Mouse (Mus musculus): ENCODE results near the gene Cyp4f18. TPM values are rescaled to one million over a fixed set of nuclear protein-coding genes. Genes with fewer than 3 reads are reported as not detected.
A peak's percentile ranks its signal among the peaks of the same experiment; 100 is the strongest.
"Not testable (repeated sequence)": the region's sequence is repeated elsewhere in the genome, so short reads cannot be mapped to it uniquely, and the experiment has no call there.

Cyp4f18 gene
- polyA plus RNA-seq, 1 experiment from 2014 or later, result 5.8 TPM

DNA sequence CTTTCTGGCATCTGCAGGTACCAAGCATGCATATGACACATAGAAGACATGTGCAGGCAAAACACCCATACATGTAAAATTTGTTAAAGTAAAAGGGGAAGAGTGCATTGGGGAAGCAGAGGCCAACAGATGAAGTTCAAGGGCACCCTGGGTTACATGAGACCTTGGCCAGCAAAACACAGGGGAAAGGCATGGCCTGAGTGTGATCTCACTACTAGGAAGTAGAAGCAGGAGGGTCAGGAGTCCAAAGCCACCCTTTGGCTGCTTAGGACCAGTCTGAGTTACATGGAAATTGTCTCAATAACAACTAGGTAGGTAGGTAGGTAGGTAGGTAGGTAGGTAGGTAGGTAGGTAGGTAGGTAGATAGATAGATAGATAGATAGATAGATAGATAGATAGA is 48.9 kb downstream of the Cyp4f18 start:
- ATAC-seq, result peak; percentile 56; the same call in 1 of the 2 replicates
- Histone ChIP-seq H3K27ac (ENCODE audit: low read depth) (no peak overlapping the region), H3K4me2 (ENCODE audit: low read depth, low read length) (no peak overlapping the region), H3K9me3 (ENCODE audit: low read length) (0 out of 2 replicates have a peak, but pooled peaks cover under 1% of the 10 kb centered on the region), H3K9ac (replicated peaks) (no peak overlapping the region), H3K4me1 (ENCODE audit: insufficient read depth) (no peaks in the 10 kb centered on the region), H3K36me3 (replicated peaks; ENCODE audit: insufficient read depth, low read length) (no peaks in the 10 kb centered on the region), H3K4me3 (ENCODE audit: low read depth, low read length) (no peak overlapping the region), H3K27me3 (ENCODE audit: insufficient read depth, low read length) (no peaks in the 10 kb centered on the region)
- TF ChIP-seq EP300 (IDR thresholded peaks at IDR 0.05; ENCODE audit: low read depth) (no peak), CTCF (IDR thresholded peaks at IDR 0.05; ENCODE audit: low read depth) (no peak)
- DNase-seq, result no peak

DNA sequence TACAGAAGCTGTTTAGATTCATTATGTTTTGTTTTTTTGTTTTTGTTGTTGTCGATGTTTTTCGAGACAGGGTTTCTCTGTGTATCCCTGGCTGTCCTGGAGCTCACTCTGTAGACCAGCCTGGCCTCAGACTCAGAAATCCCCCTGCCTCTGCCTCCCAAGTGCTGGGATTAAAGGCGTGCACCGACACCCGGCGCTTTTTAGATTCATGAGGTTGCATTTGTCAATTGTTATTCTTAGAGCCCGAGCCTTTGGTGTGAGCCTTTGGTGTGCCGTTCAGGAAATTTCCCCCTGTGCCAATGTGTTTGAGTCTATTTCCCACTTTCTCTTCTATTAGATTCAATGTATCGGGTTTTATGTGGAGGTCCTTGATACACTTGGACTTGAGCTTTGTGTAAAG is 54.8 kb downstream of the Cyp4f18 start:
- DNase-seq (no peak), ATAC-seq (no peak)
- H3K4me3 ChIP-seq (ENCODE audit: low read depth, low read length), result no peak overlapping the region
- H3K9ac ChIP-seq (replicated peaks), result no peak overlapping the region
- peaks cover 20% of the 10 kb centered on the region for H3K4me1 ChIP-seq (ENCODE audit: insufficient read depth)
- H3K27ac ChIP-seq (ENCODE audit: low read depth), result no peak overlapping the region
- H3K36me3 ChIP-seq (replicated peaks; ENCODE audit: insufficient read depth, low read length), result 0 out of 2 replicates have a peak, but pooled peaks cover 2% of the 10 kb centered on the region
- H3K4me2 ChIP-seq (ENCODE audit: low read depth, low read length), result no peak overlapping the region
- H3K27me3 ChIP-seq (ENCODE audit: insufficient read depth, low read length), result no peaks in the 10 kb centered on the region
- TF ChIP-seq CTCF (IDR thresholded peaks at IDR 0.05; ENCODE audit: low read depth), result no peak
- no peak for TF ChIP-seq EP300 (IDR thresholded peaks at IDR 0.05; ENCODE audit: low read depth)
- no peaks in the 10 kb centered on the region; the same call in 1 of the 2 replicates for H3K9me3 ChIP-seq (ENCODE audit: low read length)
- 91% methylated on average over 9 of the region's 9 CpGs for WGBS (ENCODE audit: insufficient replicate concordance)

DNA sequence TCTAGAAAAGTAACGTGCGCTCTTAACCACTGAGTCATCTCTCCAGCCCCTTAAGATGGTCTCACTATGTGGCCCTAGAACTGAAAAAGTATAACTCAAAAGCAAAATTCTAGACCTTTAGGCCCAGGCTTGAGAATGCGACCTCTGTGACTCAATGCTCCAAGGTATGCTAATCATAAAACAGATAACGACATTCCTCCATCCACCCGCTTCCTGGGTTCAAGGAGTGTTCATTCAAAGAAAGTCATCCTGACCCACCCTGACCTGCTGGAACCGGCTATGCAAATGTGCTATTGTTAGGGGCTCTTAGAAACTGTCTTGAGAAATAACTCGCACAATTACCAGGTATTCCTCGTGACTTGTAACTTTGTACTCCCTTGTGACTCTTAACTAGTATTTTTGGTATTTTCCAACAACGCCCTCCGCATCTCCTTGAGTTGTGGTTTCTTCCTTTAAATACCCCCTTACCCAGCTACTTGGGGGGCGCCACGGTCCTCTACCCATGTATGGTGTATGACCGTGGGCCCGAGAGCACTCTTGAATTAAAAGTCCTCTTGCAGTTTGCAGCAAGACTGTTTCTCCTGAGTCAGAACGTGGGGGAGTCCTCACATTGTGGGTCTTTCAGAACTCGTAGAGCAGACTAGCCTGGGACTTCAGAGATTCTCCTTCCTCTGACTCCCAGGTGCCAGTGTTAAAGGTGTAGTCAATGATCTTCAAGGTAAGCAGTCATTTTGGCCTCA is 56.3 kb downstream of the Cyp4f18 start:
- not testable (repeated sequence) for H3K9ac ChIP-seq (replicated peaks); H3K9me3 ChIP-seq (ENCODE audit: low read length); H3K4me2 ChIP-seq (ENCODE audit: low read depth, low read length); H3K27me3 ChIP-seq (ENCODE audit: insufficient read depth, low read length); H3K4me3 ChIP-seq (ENCODE audit: low read depth, low read length); H3K27ac ChIP-seq (ENCODE audit: low read depth); ATAC-seq; H3K36me3 ChIP-seq (replicated peaks; ENCODE audit: insufficient read depth, low read length); DNase-seq
- 91% methylated on average over 16 of the region's 16 CpGs for WGBS (ENCODE audit: insufficient replicate concordance)
- H3K4me1 ChIP-seq (ENCODE audit: insufficient read depth), result peaks cover 21% of the 10 kb centered on the region

DNA sequence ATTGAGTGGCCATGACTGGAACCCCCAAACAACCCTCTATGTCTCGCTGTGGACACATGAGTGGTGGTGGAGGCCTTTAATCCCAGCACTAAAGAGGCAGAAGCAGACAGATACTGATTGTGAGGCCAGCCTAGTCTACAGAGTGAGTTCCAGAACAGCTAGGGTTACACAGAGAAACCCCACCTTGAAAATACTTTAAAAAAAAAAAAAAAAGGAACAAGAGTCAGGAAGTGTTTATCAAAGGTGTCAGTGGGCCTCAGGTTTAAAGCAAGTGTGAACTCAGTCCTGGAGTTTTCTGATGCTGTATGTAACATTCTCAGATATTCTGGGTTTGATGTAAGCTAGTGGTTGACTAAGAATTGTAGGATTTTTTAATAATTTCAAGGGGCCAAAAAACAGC is 56.9 kb downstream of the Cyp4f18 start:
- Histone ChIP-seq H3K4me3 (ENCODE audit: low read depth, low read length) (no peak overlapping the region), H3K4me2 (ENCODE audit: low read depth, low read length) (no peak overlapping the region), H3K27me3 (ENCODE audit: insufficient read depth, low read length) (no peaks in the 10 kb centered on the region), H3K36me3 (replicated peaks; ENCODE audit: insufficient read depth, low read length) (0 out of 2 replicates have a peak, but pooled peaks cover 2% of the 10 kb centered on the region), H3K9me3 (ENCODE audit: low read length) (no peaks in the 10 kb centered on the region; the same call in 1 of the 2 replicates), H3K9ac (replicated peaks) (no peak overlapping the region), H3K27ac (ENCODE audit: low read depth) (0 out of 2 replicates have a peak overlapping the region, but pooled peaks have one; percentile 12), H3K4me1 (ENCODE audit: insufficient read depth) (peaks cover 21% of the 10 kb centered on the region)
- TF ChIP-seq EP300 (IDR thresholded peaks at IDR 0.05; ENCODE audit: low read depth), result no peak
- no peak for TF ChIP-seq CTCF (IDR thresholded peaks at IDR 0.05; ENCODE audit: low read depth)
- ATAC-seq (no peak), DNase-seq (no peak)
- 81% methylated on average over 1 of the region's 1 CpGs for WGBS (ENCODE audit: insufficient replicate concordance)

DNA sequence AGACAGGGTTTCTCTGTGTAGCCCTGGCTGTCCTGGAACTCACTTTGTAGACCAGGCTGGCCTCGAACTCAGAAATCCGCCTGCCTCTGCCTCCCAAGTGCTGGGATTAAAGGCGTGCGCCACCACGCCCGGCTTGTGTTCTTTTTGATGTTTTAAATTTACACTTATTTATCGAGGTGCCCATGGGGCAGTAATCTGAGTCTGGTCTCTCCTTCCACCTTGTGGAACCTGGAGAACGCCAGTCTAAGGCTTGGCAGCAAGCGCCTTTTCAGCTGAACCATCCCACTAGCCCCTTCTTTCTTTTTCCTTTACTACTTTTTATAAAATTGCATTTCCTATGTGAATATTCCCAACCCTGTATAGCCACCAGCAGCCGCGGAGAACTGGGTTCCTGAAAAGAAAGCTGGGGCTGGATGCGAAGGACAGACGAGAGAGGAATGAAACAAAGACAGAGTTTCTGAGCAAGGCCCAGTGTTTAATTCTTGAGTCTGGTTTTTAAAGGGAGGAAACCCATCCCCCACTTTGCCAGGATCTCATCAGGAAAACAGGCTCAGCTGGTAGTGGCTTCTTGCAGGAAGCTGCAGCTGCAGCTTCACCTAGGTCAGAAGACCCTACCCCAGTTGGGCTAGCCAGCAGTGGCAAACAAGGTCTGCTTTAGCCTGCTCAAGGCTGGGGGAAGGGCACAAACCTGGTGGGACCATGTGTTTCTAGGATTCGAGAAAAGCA is 57.8 kb downstream of the Cyp4f18 start:
- peak overlapping the region; percentile 96 for H3K4me3 ChIP-seq (ENCODE audit: low read depth, low read length)
- H3K4me2 ChIP-seq (ENCODE audit: low read depth, low read length), result peak overlapping the region; percentile 84
- no peaks in the 10 kb centered on the region; the same call in 1 of the 2 replicates for H3K9me3 ChIP-seq (ENCODE audit: low read length)
- peaks cover 21% of the 10 kb centered on the region for H3K4me1 ChIP-seq (ENCODE audit: insufficient read depth)
- no peaks in the 10 kb centered on the region for H3K27me3 ChIP-seq (ENCODE audit: insufficient read depth, low read length)
- 25% methylated on average over 14 of the region's 14 CpGs for WGBS (ENCODE audit: insufficient replicate concordance)
- 0 out of 2 replicates have a peak, but pooled peaks cover 2% of the 10 kb centered on the region for H3K36me3 ChIP-seq (replicated peaks; ENCODE audit: insufficient read depth, low read length)
- TF ChIP-seq EP300 (IDR thresholded peaks at IDR 0.05; ENCODE audit: low read depth), result no peak
- no peak for TF ChIP-seq CTCF (IDR thresholded peaks at IDR 0.05; ENCODE audit: low read depth)
- H3K27ac ChIP-seq (ENCODE audit: low read depth), result peak overlapping the region; percentile 87
- ATAC-seq (no peak), DNase-seq (no peak)
- H3K9ac ChIP-seq (replicated peaks), result peak overlapping the region; percentile 91

DNA sequence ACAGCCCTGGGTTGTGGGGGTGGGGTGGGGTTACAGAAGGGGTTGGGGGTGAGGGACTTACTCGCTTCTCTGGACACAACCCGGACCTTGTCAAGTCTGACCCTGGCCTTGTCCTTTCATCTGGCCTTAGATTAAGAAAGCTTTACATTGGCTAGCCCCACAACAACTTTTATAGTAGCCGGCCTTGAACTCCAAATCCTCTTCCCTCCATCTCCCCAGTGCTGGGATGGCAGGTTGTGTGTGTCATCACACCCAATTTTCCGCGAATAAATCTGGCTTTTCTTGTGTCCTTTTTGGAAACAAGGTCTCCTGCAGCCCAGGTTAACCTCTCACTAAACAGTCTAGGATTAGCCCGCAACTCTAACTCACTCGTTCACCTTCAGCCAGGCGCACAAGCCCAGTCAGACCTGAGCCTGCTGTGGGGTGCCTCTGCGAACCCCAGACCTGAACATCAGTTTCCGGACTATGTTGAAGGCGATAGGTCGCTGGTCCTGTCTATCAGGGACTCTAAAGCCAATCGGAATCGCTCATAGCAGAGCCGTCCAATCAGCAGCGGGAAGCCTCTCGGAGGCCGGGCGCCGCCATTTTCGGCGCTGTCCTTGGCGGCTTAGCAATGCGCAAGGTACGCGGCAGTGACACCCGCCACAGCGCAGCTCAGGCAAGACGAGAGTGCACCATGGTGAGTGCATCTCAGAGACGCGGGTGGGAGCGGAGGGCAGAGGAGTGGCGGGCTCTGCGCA is 58.8 kb downstream of the Cyp4f18 start, which contains the start of gene Zfp961:
Gene Zfp961 (plus strand): TSS at position 557 of the 740 bp plus-strand sequence.
- no peak for TF ChIP-seq CTCF (IDR thresholded peaks at IDR 0.05; ENCODE audit: low read depth)
- no peak for TF ChIP-seq EP300 (IDR thresholded peaks at IDR 0.05; ENCODE audit: low read depth)
- peak within 1 kb of the TSS; percentile 87 for H3K27ac ChIP-seq (ENCODE audit: low read depth)
- H3K4me3 ChIP-seq (ENCODE audit: low read depth, low read length), result peak within 1 kb of the TSS; percentile 96
- H3K36me3 ChIP-seq (replicated peaks; ENCODE audit: insufficient read depth, low read length), result 0 out of 2 replicates have a peak, but pooled peaks cover 2% of the 10 kb centered on the region
- 4% methylated on average over 34 of the region's 34 CpGs for WGBS (ENCODE audit: insufficient replicate concordance)
- H3K9me3 ChIP-seq (ENCODE audit: low read length), result no peaks in the 10 kb centered on the region; the same call in 1 of the 2 replicates
- ATAC-seq (peak; percentile 100), DNase-seq (peak; percentile 97)
- H3K4me1 ChIP-seq (ENCODE audit: insufficient read depth), result peaks cover 21% of the 10 kb centered on the region
- no peaks in the 10 kb centered on the region for H3K27me3 ChIP-seq (ENCODE audit: insufficient read depth, low read length)
- H3K9ac ChIP-seq (replicated peaks), result peak within 1 kb of the TSS; percentile 91
- H3K4me2 ChIP-seq (ENCODE audit: low read depth, low read length), result peak within 1 kb of the TSS; percentile 84
